Mouse (Mus musculus) adrenal gland, postnatal 36 days (tissue): Measurements from ENCODE around the gene Slc39a10. TPM values are rescaled to one million over a fixed set of nuclear protein-coding genes. Genes with fewer than 3 reads are reported as not detected.

Experiments
- DNase-seq, 2 experiments: peaks; one replicate each; pipeline ENCODE4 v3.0.0; 2021; ENCODE audit warnings: mixed read lengths in 1 of 2
- long read RNA-seq, 2 experiments: library from polyadenylated mRNA; stranded (forward); transcript quantifications; one replicate each; pipeline ENCODE4 v2.0.0; 2021; ENCODE audit warnings: borderline sequencing depth in 2 of 2
- total RNA-seq, 2 experiments: library from RNA; stranded (reverse); gene quantifications; 2 replicates each; pipeline ENCODE4 v1.2.3; 2021

Gene Slc39a10
- total RNA-seq: 10 to 100 TPM; 21.0 to 22.0 TPM
- long read RNA-seq, experiment 1, full-length matches to known transcripts: 3 of 10 reads
- long read RNA-seq, experiment 1, partial matches to known transcripts: 1 of 10 reads
- long read RNA-seq, experiment 1, other reads (novel, unspliced or antisense): 6 of 10 reads
- long read RNA-seq, experiment 2, partial matches to known transcripts: 2 of 7 reads
- long read RNA-seq, experiment 2, other reads (novel, unspliced or antisense): 5 of 7 reads

GRCm38 (mm10) chr1:46892752-46893151 lies at the start of gene Slc39a10:
Slc39a10 (minus strand) TSS chr1:46892852.
- DNase-seq: no peak

GRCm38 (mm10) chr1:46939295-46939694 lies 46.6 kb upstream of the Slc39a10 start:
- DNase-seq: no peak

GRCm38 (mm10) chr1:46937641-46938040 lies 45.0 kb upstream of the Slc39a10 start:
- no peak for DNase-seq

GRCm38 (mm10) chr1:46927104-46927503 lies 34.5 kb upstream of the Slc39a10 start:
- no peak for DNase-seq

GRCm38 (mm10) chr1:46926239-46926638 lies 33.6 kb upstream of the Slc39a10 start:
- no peak for DNase-seq

GRCm38 (mm10) chr1:46924992-46925391 lies 32.3 kb upstream of the Slc39a10 start:
- DNase-seq: no peak

- no peak for DNase-seq
Observed at GRCm38 (mm10) chr1:46922904-46923303, 30.3 kb upstream of the Slc39a10 start.

GRCm38 (mm10) chr1:46921630-46922029 lies 29.0 kb upstream of the Slc39a10 start:
- DNase-seq: no peak

- DNase-seq: no peak
Observed at GRCm38 (mm10) chr1:46916237-46916636, 23.6 kb upstream of the Slc39a10 start.

- no peak for DNase-seq
Observed at GRCm38 (mm10) chr1:46914349-46914748, 21.7 kb upstream of the Slc39a10 start.

GRCm38 (mm10) chr1:46912506-46913156 lies 20.0 kb upstream of the Slc39a10 start:
- DNase-seq: no peak

GRCm38 (mm10) chr1:46910154-46910553 lies 17.5 kb upstream of the Slc39a10 start:
- no peak for DNase-seq

GRCm38 (mm10) chr1:46905706-46906105 lies 13.1 kb upstream of the Slc39a10 start:
- no peak for DNase-seq

- DNase-seq: no peak
Observed at GRCm38 (mm10) chr1:46902102-46902683, 9.5 kb upstream of the Slc39a10 start.

- DNase-seq: no peak
Observed at GRCm38 (mm10) chr1:46894281-46894842, 1.7 kb upstream of the Slc39a10 start.

- DNase-seq: no peak
Observed at GRCm38 (mm10) chr1:46888726-46889125, 3.9 kb downstream of the Slc39a10 start.

GRCm38 (mm10) chr1:46888324-46888723 lies 4.3 kb downstream of the Slc39a10 start:
- DNase-seq: no peak

- DNase-seq: no peak
Observed at GRCm38 (mm10) chr1:46887908-46888307, 4.7 kb downstream of the Slc39a10 start.

GRCm38 (mm10) chr1:46886091-46886490 lies 6.6 kb downstream of the Slc39a10 start:
- DNase-seq: no peak

GRCm38 (mm10) chr1:46885231-46885630 lies 7.4 kb downstream of the Slc39a10 start:
- no peak for DNase-seq

- DNase-seq: no peak
Observed at GRCm38 (mm10) chr1:46879951-46880350, 12.7 kb downstream of the Slc39a10 start.

- DNase-seq: no peak
Observed at GRCm38 (mm10) chr1:46873770-46874169, 18.9 kb downstream of the Slc39a10 start.

- DNase-seq: no peak
Observed at GRCm38 (mm10) chr1:46869788-46870187, 22.9 kb downstream of the Slc39a10 start.
